Mouse (Mus musculus) left cerebral cortex, adult 2 months (tissue): ENCODE measurements at regions not wholly inside any gene's neighbourhood (a gene's known extent, or its start where the extent isn't known, plus 50 kb on each side); places are given as distances from the start of the nearest gene placed in this dataset.

Experiments used
- DNase-seq, 2 experiments: peaks; one replicate each; pipeline ENCODE4 v3.0.0; 2021 to 2022; ENCODE audit warnings: low spot score in 2 of 2, mixed read lengths in 1 of 2; ENCODE audit errors: extremely low spot score in 1 of 2
- H3K27ac ChIP-seq: fragments of 200-600 bp; 2 replicates; pipeline ENCODE4 v1.8.1; 2022
- H3K4me3 ChIP-seq: fragments of 200-600 bp; 2 replicates; pipeline ENCODE4 v1.8.1; 2022
- CTCF ChIP-seq: fragments of 200-600 bp; IDR thresholded peaks from 2 replicates; pipeline ENCODE4 v1.8.1; 2022; ENCODE audit warnings: antibody characterized with exemption, mild to moderate bottlenecking, moderate library complexity
- intact Hi-C: fragments of 180-260 bp; cut with DNase I; formaldehyde crosslinking; loops from one replicate; pipeline ENCODE4 v1.15.1; 2025

- intact Hi-C loops, result no loop called here
- no peak for TF ChIP-seq CTCF
- no peak overlapping the region for H3K27ac ChIP-seq
- DNase-seq, result no peak
- no peak overlapping the region for H3K4me3 ChIP-seq
Measured at GRCm38 (mm10) chr3:74787741-74788140, 377.1 kb downstream of the Zbbx start.

- DNase-seq, result no peak
- intact Hi-C loops, result no loop called here
- no peak for TF ChIP-seq CTCF
- Histone ChIP-seq H3K4me3 (no peak overlapping the region), H3K27ac (no peak overlapping the region)
Measured at GRCm38 (mm10) chr3:74778337-74778736, 386.5 kb downstream of the Zbbx start.

- H3K27ac ChIP-seq, result no peak overlapping the region
- intact Hi-C loops, result loop anchor here (5.0 kb wide), 1 partner anchor 1675 kb away; no protein-coding TSS in a partner anchor
- DNase-seq, result no peak
- TF ChIP-seq CTCF, result peak; percentile 27
- H3K4me3 ChIP-seq, result no peak overlapping the region
Measured at GRCm38 (mm10) chr3:74742123-74742522, 422.7 kb downstream of the Zbbx start.

GRCm38 (mm10) chr3:74739718-74740117, 425.1 kb downstream of the Zbbx start:
- no peak for DNase-seq
- no peak overlapping the region for H3K4me3 ChIP-seq
- H3K27ac ChIP-seq, result no peak overlapping the region
- intact Hi-C loops, result loop anchor here (5.0 kb wide), 1 partner anchor 1672 kb away; no protein-coding TSS in a partner anchor
- no peak for TF ChIP-seq CTCF
